Mouse (Mus musculus) embryo, embryonic 9.5 days (tissue): ENCODE results near the gene Cd52.

Source experiments
- DNase-seq: peaks from one replicate; pipeline ENCODE4 v3.0.0-alpha.2; 2017; ENCODE audit errors: extremely low spot score

Cd52 gene

GRCm38 (mm10) chr4:134091225-134091529 lies 3.7 kb downstream of the Cd52 start:
- no peak for DNase-seq

- no peak for DNase-seq
Observed at GRCm38 (mm10) chr4:134090521-134091224, 4.2 kb downstream of the Cd52 start.

GRCm38 (mm10) chr4:134089029-134089428 lies 5.9 kb downstream of the Cd52 start:
- DNase-seq, result no peak

DNA sequence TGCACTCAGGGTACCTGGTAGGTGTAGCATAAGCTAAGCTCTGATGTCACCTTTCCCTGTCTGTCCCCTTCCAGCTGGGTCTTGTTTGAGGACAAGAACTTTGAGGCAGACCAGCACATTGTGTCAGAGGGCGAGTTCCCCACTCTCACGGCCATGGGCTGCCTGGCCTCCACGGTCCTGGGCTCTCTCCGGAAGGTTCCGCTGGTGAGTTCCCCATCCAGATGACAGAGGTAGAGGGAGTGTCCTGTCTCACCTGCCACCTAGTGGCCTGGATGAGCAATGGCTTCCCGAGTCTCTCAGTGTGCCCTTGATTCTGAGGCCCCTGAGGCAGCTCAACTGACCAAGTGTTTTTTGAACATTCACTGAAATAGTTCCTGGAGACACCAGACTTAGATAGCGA lies 7.5 kb downstream of the Cd52 start:
- peak; percentile 41 for DNase-seq

- no peak for DNase-seq
Observed at GRCm38 (mm10) chr4:134084999-134085398, 9.9 kb downstream of the Cd52 start.

GRCm38 (mm10) chr4:134082460-134082859 lies 12.4 kb downstream of the Cd52 start:
- DNase-seq, result no peak

DNA sequence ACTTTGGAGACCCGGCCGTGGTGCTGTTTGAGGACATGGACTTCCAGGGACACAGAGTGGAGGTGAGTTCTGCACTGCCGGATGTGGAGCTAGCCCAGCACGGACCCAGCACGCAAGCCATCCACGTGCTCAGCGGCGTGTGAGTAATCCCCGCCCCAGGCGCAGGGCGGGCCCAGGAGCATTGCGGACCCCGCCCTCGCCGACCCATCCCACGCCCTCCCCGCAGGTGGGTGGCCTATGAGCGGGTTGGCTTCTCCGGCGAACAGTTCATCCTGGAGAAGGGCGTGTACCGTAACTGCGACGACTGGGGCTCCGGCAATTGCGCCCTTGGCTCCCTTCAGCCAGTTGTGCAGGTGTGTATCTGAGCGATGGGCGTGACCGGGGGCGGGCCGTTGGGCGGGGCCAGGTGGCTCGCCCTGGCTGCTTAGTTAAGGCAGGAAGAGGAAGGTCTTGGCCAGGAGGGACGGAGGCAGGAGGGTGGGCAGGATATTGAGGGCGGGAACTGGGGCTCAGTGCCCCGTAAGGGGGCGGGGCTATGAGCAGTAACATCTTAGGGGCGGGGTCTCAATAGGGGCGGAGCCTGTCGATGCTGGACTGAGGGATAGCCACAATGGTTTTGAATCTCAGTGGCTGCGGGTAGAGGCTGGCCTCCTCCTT lies 13.0 kb downstream of the Cd52 start:
- peak; percentile 88 for DNase-seq

DNA sequence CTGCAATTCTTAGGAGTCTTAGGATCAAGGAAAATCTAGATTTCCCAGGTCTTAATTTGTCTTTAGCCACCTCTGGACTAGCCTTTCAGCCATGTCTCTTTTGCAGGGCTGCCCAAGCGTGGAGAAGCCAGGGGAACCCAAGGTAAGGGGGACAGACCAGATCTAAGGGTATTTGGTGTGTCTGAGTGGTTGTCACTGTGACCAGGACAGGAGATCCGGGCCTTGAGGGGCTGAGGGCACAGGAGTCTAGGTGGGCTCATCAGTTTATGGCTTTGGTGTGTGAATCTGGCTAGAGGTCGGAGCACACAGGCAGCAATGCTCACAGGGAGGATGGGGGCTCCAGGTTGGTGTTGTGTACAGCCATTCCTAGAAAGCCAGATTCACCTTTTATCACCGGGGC lies 14.2 kb downstream of the Cd52 start:
- no peak for DNase-seq

DNA sequence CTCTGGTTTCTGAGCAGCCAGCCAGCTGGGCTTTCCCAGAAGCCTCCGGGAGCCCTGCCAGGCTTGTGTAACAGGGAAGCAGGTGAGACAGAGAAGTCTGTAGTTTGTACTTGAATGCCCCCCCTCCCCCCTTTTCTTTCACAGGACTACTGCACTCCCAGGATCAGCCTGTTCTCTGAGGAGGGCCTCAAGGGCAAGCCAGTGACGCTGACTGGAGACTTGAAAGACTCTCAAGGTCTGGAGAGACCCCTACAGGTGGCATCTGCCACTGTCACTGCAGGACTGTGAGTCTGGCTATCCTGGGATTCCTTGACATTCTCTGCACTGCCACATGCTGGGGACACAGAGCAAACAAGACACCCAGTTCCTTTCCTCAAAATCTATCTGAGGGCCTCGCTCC lies 16.2 kb downstream of the Cd52 start:
- peak; percentile 74 for DNase-seq

DNA sequence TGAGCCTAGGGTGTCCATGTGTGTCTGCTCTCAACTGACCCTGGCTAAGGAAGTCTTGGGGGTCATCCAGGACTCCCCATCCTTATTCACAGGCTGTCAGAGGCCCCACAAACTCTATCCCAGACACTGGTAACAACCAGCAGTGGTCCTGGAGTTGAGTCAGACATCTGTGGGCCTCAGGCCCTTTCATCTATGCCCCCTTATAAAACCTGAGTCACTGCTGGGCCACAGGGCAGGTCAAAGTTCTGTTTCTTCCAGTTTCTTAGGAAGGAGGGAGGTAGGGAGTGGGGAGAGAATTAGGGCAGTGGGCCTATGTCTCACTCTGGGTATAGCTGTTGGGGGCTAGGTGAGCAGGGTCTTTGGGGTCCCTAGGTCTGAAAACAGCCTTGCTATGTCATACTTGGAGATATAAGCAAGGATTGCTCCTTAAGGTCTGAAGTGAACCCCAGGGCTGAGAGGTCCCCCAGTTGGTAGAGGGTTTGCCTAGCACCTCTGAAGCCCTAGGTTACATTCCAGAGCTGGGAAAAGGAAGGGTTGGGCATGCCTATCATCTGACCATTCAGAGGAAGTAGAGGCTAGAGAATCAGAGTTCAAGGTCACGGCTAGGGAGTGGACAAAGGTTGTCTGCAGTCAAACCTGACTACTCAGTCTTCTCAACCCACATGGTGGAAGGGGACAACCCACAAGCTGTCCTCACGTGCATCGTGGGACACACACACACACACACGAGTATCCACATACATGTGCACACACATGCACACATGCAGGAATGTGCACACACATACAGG lies 25.9 kb downstream of the Cd52 start:
- no peak for DNase-seq

DNA sequence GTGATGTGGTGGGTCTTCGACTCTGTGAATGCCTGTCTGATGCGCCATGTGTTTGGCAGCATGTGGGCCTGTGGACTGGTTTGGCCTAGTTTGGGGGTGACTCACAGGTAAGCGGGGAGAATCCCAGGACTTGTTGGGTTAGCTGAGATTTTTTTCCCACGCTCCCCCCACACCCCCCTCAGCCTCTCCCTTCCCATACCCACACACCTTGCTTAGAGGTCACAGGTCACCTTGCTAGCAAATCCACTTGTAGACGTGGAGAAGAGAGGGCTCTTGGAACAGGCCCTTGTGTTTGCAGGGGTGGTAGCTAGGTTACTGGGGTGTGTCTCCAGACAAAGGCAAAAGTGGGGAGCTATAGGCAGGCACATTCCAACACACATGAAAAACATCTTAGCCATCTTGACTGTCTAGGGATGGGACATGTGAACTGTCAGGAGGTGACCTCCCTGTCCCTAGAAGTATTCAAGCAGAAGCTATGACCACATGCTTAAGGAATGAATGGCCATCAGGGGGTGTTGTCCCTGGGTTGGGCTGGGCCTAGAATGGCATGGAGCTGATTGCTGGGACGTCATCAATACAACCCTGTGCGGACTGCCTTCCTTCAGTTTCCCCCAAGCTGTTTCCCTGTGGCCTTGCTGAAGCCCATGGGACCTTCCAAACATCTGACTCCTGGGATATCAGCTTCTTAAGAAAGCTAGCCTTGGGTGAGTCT lies 26.9 kb downstream of the Cd52 start:
- no peak for DNase-seq

DNA sequence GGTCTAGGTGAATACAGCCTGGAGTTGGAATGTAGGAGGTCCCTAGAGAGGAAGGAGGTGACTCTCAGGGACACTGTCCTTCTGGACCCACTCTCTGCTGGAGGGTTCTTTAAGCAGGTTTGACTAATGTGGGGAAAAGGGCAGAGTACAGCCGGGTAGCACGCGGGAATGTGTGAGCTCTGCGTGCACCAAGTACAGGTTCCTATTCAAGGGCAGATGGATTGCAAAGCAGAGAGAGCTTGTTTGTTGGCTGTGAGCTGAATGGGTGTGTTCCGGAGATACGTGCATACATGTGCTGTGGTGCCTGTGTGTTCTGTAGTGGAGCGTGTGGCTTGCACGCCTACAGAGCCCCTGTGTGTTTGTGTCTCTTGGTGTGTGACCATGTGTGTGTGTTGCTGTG lies 27.5 kb downstream of the Cd52 start:
- DNase-seq, result no peak

DNA sequence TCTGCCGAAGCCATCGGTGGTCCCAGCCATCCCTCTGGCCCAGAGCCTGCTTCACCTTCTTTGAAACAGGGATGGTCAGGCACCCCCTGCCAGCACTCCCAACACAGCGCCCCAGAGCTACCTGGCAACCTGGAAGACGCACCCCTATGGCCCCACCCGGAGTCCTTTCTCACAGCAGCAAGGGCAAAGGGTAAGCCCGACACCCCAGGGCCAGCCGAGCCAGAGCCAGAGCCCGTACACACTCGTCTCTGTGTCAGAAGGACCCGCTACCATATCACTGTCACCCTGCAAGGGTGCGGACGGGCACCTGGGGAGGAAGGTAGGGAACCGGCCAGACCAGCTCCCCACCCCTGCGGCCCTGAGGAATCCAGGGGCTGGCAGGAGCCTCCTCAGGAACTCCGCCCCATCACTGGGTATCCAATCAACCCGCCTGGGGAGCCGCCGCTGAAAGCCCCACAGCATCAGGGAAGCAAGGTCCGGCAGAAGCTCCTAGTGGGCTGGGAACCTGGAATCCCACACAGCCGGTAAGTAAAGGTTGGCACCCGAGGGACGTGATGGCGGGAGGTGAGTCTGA lies 29.4 kb downstream of the Cd52 start:
- DNase-seq, result no peak

GRCm38 (mm10) chr4:134062561-134062960 lies 32.3 kb downstream of the Cd52 start:
- no peak for DNase-seq

DNA sequence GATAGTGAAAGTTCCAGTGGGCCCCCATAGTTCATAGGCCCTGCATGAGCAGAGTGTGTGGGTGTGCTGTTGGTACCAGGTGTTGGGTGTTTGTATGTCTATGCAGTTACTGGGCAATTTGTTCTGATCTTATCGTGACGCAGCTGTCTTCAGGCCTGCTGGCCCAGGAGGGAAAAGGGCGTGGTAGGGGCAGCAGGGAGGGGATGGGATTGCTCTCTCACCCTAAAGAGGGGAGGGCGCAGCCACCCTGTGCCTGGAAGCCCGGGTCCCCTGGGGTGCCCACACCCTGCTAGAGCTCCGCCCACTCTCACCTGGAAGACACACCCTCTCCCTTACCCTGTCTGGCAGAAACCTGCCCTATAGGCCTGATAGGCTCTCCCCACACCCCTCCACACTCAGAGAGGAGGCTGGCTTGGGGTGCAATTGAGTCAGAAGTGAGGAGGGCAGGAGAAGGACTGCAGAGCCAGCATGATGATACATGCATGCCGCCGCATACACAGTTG lies 32.9 kb downstream of the Cd52 start:
- DNase-seq, result no peak

DNA sequence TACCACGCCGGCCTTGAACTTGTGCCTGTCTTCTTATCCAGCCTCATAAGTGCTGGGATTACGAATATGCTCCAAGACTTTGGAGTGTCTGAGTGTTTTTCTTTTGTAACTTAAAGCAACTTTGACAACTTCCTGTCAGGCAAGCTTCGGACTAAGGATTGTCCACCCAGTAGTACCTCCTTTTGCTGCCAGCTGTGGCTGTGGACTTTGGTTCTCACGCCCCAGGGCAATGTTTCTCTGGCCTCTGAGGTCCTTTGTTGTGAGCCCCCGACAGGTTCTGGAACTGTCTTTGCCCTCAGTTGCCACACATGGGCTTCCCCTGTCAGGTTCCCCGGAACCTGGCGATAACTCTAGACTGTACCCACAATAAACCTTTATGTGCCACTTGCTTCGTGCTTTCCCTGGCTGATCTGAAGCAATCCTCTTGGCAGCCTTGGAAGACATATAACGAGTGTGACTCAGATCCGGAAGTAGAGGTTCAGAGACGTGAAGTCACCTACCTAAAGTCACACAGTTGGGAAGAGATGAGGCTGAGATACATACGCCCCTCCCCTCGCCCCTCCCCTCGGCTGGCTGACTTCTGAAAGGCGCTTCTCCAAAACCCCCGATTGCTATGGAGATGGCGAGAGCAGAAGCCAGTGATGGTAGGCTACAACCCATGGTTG lies 33.6 kb downstream of the Cd52 start:
- no peak for DNase-seq

DNA sequence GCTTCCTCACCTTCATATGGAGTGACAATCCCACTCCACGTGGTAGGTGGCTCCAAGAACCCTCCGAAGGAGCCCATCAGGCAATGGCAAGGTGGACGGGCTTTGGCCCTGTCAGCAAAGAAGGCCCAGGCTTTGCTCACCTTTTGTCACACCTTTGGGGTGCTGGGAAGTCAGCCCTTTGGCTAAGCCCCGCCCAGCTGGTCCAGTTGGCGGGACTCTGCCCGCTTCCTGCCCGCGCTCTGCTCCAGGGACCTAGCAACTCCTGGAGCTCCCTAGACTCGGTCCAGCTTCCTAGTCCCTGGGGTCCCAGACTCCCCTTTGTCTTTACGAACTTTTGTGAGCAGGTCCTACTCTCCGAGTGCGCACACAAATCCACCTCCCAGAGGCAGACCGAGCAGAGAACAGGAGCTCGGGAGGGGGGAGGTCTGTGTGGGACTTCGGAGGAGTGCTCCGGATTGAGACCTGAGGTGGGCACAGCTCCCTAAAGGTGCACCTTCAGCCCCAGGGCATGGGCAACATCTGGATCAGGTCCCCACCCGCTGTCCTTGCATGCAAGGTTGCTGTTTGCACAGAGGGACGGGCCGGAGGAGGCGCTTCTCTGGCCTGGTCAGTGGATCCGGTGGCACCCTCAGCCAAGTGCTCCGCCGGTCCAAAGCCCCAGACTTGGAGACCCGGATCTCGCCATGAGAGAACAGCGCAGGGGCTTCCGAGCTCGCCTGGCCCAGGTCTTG lies 34.6 kb downstream of the Cd52 start, which contains the start of gene Crybg2:
Gene Crybg2, plus strand, starts transcription at position 681 of the 731 bp plus-strand sequence.
- DNase-seq, result no peak

GRCm38 (mm10) chr4:134058908-134059307 lies 36.0 kb downstream of the Cd52 start:
- no peak for DNase-seq

GRCm38 (mm10) chr4:134058166-134058715 lies 36.6 kb downstream of the Cd52 start:
- DNase-seq, result no peak

GRCm38 (mm10) chr4:134053538-134053937 lies 41.3 kb downstream of the Cd52 start, which contains the start of gene Zfp683:
Gene Zfp683, plus strand, starts transcription at chr4:134053838.
- no peak for DNase-seq
